Mouse (Mus musculus): Measurements from ENCODE around the gene Slc6a19. TPM values are rescaled to one million over a fixed set of nuclear protein-coding genes. Genes with fewer than 3 reads are reported as not detected.
"Not testable (repeated sequence)": the region's sequence is repeated elsewhere in the genome, so short reads cannot be mapped to it uniquely, and the experiment has no call there.

The Slc6a19 gene
- not detected in 2 replicates for polyA plus RNA-seq (2012; ENCODE audit: insufficient read depth, low replicate concordance)

GRCm38 (mm10) chr13:73704694-73705325 is at the start of gene Slc6a19:
TSS of gene Slc6a19 (minus strand) at chr13:73704865.
- peaks cover 5% of the 10 kb centered on the region for H3K4me1 ChIP-seq
- no peaks in the 10 kb centered on the region for H3K36me3 ChIP-seq (replicated peaks; ENCODE audit: low read length)
- H3K4me3 ChIP-seq (replicated peaks), result no peak within 1 kb of the TSS
- peaks cover 77% of the 10 kb centered on the region for H3K27me3 ChIP-seq (replicated peaks)
- H3K9me3 ChIP-seq, result no peaks in the 10 kb centered on the region
- TF ChIP-seq FLI1 (IDR thresholded peaks at IDR 0.05; ENCODE audit: low read length), result no peak
- TF ChIP-seq GATA1 (IDR thresholded peaks at IDR 0.05; ENCODE audit: borderline replicate concordance, low read length), result no peak

DNA sequence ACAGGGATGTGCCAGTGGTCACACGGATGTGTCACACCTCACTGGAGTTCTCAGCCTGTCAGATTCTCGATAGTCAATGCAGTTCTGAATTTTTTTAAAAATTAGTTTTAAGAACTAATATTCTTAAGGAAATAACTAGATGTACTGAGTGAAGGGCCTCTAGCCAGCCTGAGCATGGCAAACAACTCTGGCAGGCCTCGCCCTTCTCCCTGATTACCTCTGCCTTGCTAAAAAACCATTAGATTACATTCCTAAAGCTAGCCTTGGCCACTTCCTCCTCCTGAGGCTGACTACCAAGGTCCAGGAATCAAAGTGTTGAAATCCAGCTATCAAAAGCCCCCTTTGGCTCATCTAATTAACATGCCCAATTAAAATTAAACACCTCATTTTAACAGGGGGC is 46.6 kb upstream of the Slc6a19 start:
- TF ChIP-seq GATA1 (IDR thresholded peaks at IDR 0.05; ENCODE audit: borderline replicate concordance, low read length), result no peak
- no peak for TF ChIP-seq FLI1 (IDR thresholded peaks at IDR 0.05; ENCODE audit: low read length)
- no peaks in the 10 kb centered on the region for H3K36me3 ChIP-seq (replicated peaks; ENCODE audit: low read length)
- peaks cover 14% of the 10 kb centered on the region for H3K4me1 ChIP-seq
- no peak overlapping the region for H3K4me3 ChIP-seq (replicated peaks)
- H3K9me3 ChIP-seq, result peaks cover 6% of the 10 kb centered on the region
- peaks cover 66% of the 10 kb centered on the region for H3K27me3 ChIP-seq (replicated peaks)

GRCm38 (mm10) chr13:73750435-73750834 is 45.8 kb upstream of the Slc6a19 start:
- Histone ChIP-seq H3K4me3 (replicated peaks) (no peak overlapping the region), H3K4me1 (peaks cover 14% of the 10 kb centered on the region), H3K9me3 (peaks cover 6% of the 10 kb centered on the region), H3K36me3 (replicated peaks; ENCODE audit: low read length) (no peaks in the 10 kb centered on the region), H3K27me3 (replicated peaks) (peaks cover 62% of the 10 kb centered on the region)
- TF ChIP-seq GATA1 (IDR thresholded peaks at IDR 0.05; ENCODE audit: borderline replicate concordance, low read length), result no peak
- TF ChIP-seq FLI1 (IDR thresholded peaks at IDR 0.05; ENCODE audit: low read length), result no peak

DNA sequence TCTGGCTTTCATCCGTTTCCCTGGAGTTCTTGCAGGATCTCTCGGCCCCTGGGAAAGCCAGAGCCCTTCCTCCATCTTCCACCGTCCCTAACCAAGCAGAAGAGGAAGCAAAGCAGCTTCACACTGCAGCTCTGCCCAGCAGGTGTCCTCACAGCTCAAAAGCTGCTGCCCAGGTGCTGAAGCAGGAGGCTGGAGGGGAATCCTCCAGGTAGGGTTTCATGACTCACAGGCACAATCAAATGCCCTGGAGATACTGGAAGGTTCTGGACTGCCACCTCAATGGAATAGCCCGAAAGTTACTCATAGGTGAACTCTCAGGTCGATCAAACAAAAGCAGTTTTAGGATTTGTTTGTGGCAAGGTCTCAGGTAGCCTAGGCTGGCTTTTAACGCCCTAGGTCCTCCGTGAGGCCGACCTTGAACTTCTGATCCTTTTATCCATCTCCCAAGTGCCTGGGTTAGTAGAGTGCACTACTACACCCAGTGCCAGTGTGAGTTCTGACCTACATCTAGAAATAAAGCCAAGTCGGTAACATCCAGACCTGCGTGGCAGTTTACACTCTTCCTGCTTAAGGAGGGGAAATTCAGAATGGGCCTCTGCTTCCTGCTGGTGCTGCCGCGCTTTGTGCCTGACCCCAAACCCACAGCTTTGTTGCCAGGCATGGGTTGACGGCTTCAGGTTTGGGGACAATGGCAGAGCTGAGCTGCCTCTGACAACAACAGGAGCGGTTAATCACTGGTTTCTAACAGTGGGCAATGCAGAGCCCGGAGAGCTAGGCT is 44.2 kb upstream of the Slc6a19 start:
- peaks cover 74% of the 10 kb centered on the region for H3K27me3 ChIP-seq (replicated peaks)
- no peak for TF ChIP-seq FLI1 (IDR thresholded peaks at IDR 0.05; ENCODE audit: low read length)
- TF ChIP-seq GATA1 (IDR thresholded peaks at IDR 0.05; ENCODE audit: borderline replicate concordance, low read length), result no peak
- no peak overlapping the region for H3K4me3 ChIP-seq (replicated peaks)
- peaks cover 6% of the 10 kb centered on the region for H3K9me3 ChIP-seq
- no peaks in the 10 kb centered on the region for H3K36me3 ChIP-seq (replicated peaks; ENCODE audit: low read length)
- peaks cover 14% of the 10 kb centered on the region for H3K4me1 ChIP-seq

- Histone ChIP-seq H3K4me1 (peaks cover under 1% of the 10 kb centered on the region; the same call in 1 of the 2 replicates), H3K4me3 (replicated peaks) (no peak overlapping the region), H3K9me3 (peaks cover 6% of the 10 kb centered on the region), H3K27me3 (replicated peaks) (peaks cover 52% of the 10 kb centered on the region), H3K36me3 (replicated peaks; ENCODE audit: low read length) (no peaks in the 10 kb centered on the region)
- TF ChIP-seq GATA1 (IDR thresholded peaks at IDR 0.05; ENCODE audit: borderline replicate concordance, low read length) (no peak), FLI1 (IDR thresholded peaks at IDR 0.05; ENCODE audit: low read length) (no peak)
Measured at GRCm38 (mm10) chr13:73743662-73744061, 39.0 kb upstream of the Slc6a19 start.

DNA sequence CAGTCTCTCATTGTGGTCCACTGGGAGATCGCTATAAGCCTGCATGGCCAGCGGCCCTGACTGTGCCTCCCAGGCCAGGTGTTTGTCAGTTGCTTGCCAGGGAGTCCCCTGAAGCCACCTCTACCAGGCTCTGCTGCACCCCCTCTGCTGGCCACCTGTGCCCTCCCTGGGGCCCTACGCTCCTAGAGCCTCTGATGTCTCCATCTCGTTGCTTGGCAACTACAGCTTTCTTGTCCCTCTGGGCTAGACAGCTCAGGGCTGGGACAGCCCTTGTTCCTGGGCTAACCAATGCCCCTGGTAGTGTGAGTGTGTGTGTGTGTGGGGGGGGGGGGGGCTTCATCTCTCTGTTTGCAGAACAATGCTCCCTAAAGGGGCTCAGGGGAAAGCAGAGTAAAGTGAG is 38.3 kb upstream of the Slc6a19 start:
- TF ChIP-seq FLI1 (IDR thresholded peaks at IDR 0.05; ENCODE audit: low read length) (no peak), GATA1 (IDR thresholded peaks at IDR 0.05; ENCODE audit: borderline replicate concordance, low read length) (no peak)
- Histone ChIP-seq H3K9me3 (peaks cover 6% of the 10 kb centered on the region), H3K4me3 (replicated peaks) (no peak overlapping the region)

GRCm38 (mm10) chr13:73740399-73740944 is 35.8 kb upstream of the Slc6a19 start:
- H3K4me3 ChIP-seq (replicated peaks); H3K9me3 ChIP-seq; H3K36me3 ChIP-seq (replicated peaks; ENCODE audit: low read length); H3K4me1 ChIP-seq: not testable (repeated sequence)
- H3K27me3 ChIP-seq (replicated peaks), result peaks cover 59% of the 10 kb centered on the region

More for the DNA sequence above, 38.3 kb upstream of the Slc6a19 start:
- H3K27me3 ChIP-seq (replicated peaks), result peaks cover 44% of the 10 kb centered on the region
- no peaks in the 10 kb centered on the region for H3K36me3 ChIP-seq (replicated peaks; ENCODE audit: low read length)
- no peaks in the 10 kb centered on the region for H3K4me1 ChIP-seq

GRCm38 (mm10) chr13:73736943-73737342 is 32.3 kb upstream of the Slc6a19 start:
- peaks cover 15% of the 10 kb centered on the region for H3K4me1 ChIP-seq
- no peak overlapping the region for H3K4me3 ChIP-seq (replicated peaks)
- H3K9me3 ChIP-seq, result peaks cover 6% of the 10 kb centered on the region; the same call in 1 of the 2 replicates
- TF ChIP-seq GATA1 (IDR thresholded peaks at IDR 0.05; ENCODE audit: borderline replicate concordance, low read length) (no peak), FLI1 (IDR thresholded peaks at IDR 0.05; ENCODE audit: low read length) (no peak)
- H3K36me3 ChIP-seq (replicated peaks; ENCODE audit: low read length), result no peaks in the 10 kb centered on the region
- peaks cover 63% of the 10 kb centered on the region for H3K27me3 ChIP-seq (replicated peaks)

GRCm38 (mm10) chr13:73735928-73736327 is 31.3 kb upstream of the Slc6a19 start:
- Histone ChIP-seq H3K27me3 (replicated peaks) (peaks cover 66% of the 10 kb centered on the region), H3K4me3 (replicated peaks) (no peak overlapping the region), H3K36me3 (replicated peaks; ENCODE audit: low read length) (no peaks in the 10 kb centered on the region), H3K4me1 (peaks cover 15% of the 10 kb centered on the region), H3K9me3 (peaks cover 12% of the 10 kb centered on the region)
- no peak for TF ChIP-seq GATA1 (IDR thresholded peaks at IDR 0.05; ENCODE audit: borderline replicate concordance, low read length)
- TF ChIP-seq FLI1 (IDR thresholded peaks at IDR 0.05; ENCODE audit: low read length), result no peak

DNA sequence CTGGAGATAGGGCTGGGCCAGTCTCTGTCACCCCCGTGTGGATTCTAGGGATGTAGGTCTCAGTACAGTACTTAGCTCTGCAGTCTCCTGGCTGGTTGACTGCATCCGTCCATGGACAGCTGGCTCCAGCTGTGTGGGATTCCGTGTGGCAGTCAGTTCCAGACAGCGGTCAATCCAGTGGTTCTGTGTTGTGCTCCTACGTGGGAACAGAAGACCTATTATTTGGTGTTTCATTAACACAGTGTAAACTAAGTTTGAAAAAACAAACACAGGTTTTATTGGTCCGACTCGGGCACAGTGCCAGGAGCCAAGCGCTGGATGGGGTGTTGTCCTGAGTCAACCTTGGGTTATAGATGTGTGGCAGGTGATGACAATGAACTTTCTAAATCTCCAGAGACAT is 30.6 kb upstream of the Slc6a19 start:
- Histone ChIP-seq H3K36me3 (replicated peaks; ENCODE audit: low read length) (no peaks in the 10 kb centered on the region), H3K4me1 (peaks cover 15% of the 10 kb centered on the region), H3K4me3 (replicated peaks) (no peak overlapping the region), H3K27me3 (replicated peaks) (peaks cover 72% of the 10 kb centered on the region), H3K9me3 (peaks cover 12% of the 10 kb centered on the region)
- no peak for TF ChIP-seq FLI1 (IDR thresholded peaks at IDR 0.05; ENCODE audit: low read length)

Data from megakaryocyte, embryonic 14.5 days (primary cell).